Mouse (Mus musculus): Measurements from ENCODE around the gene Ucp3.

DNA sequence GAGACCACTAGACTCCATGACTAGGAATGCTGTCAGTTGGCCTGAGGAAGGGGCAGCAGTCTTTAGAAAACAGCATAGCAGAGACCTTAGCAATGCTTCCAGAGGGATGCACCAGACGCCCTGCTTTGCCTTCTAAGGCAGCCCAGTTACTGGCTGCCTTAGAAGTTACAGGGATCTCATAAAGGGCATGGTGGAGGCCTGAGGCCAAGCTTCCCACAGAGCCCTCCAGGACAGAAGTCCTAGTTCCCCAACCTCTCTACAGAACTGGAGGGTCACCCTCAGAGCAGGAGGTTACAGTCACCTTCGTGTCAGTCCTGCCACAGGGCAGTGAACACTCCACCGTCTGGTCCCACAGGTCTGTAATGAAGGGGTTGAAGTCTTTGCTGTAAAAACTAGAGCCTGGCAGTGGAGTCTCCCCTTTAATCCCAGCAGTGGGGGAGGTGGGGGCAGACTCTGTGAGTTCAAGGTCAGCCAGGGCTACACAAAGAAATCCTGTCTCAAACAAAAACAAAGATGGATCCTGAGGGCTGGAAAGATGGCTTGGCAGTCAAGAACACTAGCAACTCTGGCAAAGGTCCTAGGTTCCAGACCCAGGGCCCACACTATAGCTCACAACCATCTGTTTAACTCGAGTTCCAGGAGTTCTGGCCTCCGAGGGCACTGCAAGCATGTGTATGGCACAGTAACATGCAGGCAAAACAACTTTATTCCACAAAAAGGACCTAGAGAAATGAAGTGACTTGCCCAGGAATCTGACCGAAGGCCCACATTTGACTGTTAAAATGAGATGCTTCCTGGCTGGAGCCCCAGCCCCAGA, 28.4 kb downstream of the Ucp3 start:
- TF ChIP-seq CTCF (IDR thresholded peaks at IDR 0.05; ENCODE audit: low read depth) (no peak), EP300 (optimal IDR thresholded peaks at IDR 0.05) (no peak)
